Mouse (Mus musculus) heart, postnatal 10 days (tissue): ENCODE measurements at regions not wholly inside any gene's neighbourhood (a gene's known extent, or its start where the extent isn't known, plus 50 kb on each side); places are given as distances from the start of the nearest gene placed in this dataset.

Experiments
- DNase-seq, 2 experiments: peaks; one replicate each; pipeline ENCODE4 v3.0.0; 2021
- intact Hi-C: fragments of 180-260 bp; cut with DNase I; formaldehyde crosslinking; loops from one replicate; pipeline ENCODE4 v1.15.1; 2025

- intact Hi-C loops, result loop anchor here (10.0 kb wide), 2 partner anchors 579 to 649 kb away; partner anchors contain the start of gene Tbl1xr1
- peak; percentile 29 to 30 for DNase-seq
These were observed 580.8 kb upstream of the Tbl1xr1 start for GRCm38 (mm10) chr3:21495651-21496050.

GRCm38 (mm10) chr3:21496166-21496565, 580.3 kb upstream of the Tbl1xr1 start:
- no peak for DNase-seq
- intact Hi-C loops, result loop anchor here (10.0 kb wide), 2 partner anchors 579 to 649 kb away; partner anchors contain the start of gene Tbl1xr1

- intact Hi-C loops, result loop anchor here (10.0 kb wide), 2 partner anchors 578 to 648 kb away; partner anchors contain the start of gene Tbl1xr1
- peak; percentile 71 to 79 for DNase-seq
These were observed 579.4 kb upstream of the Tbl1xr1 start for GRCm38 (mm10) chr3:21497011-21497410.

GRCm38 (mm10) chr3:21507655-21508054, 568.8 kb upstream of the Tbl1xr1 start:
- no peak for DNase-seq
- intact Hi-C loops, result no loop called here

GRCm38 (mm10) chr3:21512081-21512480, 564.4 kb upstream of the Tbl1xr1 start:
- no peak for DNase-seq
- intact Hi-C loops, result no loop called here

GRCm38 (mm10) chr3:21524426-21524937, 552.0 kb upstream of the Tbl1xr1 start:
- intact Hi-C loops, result loop anchor here (10.0 kb wide), 1 partner anchor 550 kb away; the partner anchor contains the start of gene Tbl1xr1
- DNase-seq, result peak; percentile 42 to 53

- intact Hi-C loops, result loop anchor here (5.0 kb wide), 2 partner anchors 91 to 111 kb away; no protein-coding TSS in a partner anchor
- DNase-seq, result peak; percentile 52 to 60
These were observed 545.6 kb upstream of the Tbl1xr1 start for GRCm38 (mm10) chr3:21530862-21531261.

- no peak for DNase-seq
- intact Hi-C loops, result no loop called here
These were observed 537.3 kb upstream of the Tbl1xr1 start for GRCm38 (mm10) chr3:21539138-21539537.

- no peak for DNase-seq
- intact Hi-C loops, result no loop called here
These were observed 532.0 kb upstream of the Tbl1xr1 start for GRCm38 (mm10) chr3:21544456-21544855.

GRCm38 (mm10) chr3:21545156-21545893, 531.1 kb upstream of the Tbl1xr1 start:
- DNase-seq, result no peak
- intact Hi-C loops, result no loop called here

- DNase-seq, result no peak
- intact Hi-C loops, result no loop called here
These were observed 530.0 kb upstream of the Tbl1xr1 start for GRCm38 (mm10) chr3:21546411-21546810.

GRCm38 (mm10) chr3:21549671-21550070, 526.8 kb upstream of the Tbl1xr1 start:
- intact Hi-C loops, result no loop called here
- peak in 1 of 2 experiments; percentile 23 for DNase-seq

GRCm38 (mm10) chr3:21553159-21553758, 523.2 kb upstream of the Tbl1xr1 start:
- intact Hi-C loops, result no loop called here
- no peak for DNase-seq

GRCm38 (mm10) chr3:21553859-21554258, 522.6 kb upstream of the Tbl1xr1 start:
- no peak for DNase-seq
- intact Hi-C loops, result no loop called here

GRCm38 (mm10) chr3:21557963-21558441, 518.5 kb upstream of the Tbl1xr1 start:
- intact Hi-C loops, result no loop called here
- DNase-seq, result peak; percentile 26 to 35

- no peak for DNase-seq
- intact Hi-C loops, result loop anchor here (5.0 kb wide), 1 partner anchor 374 kb away; no protein-coding TSS in a partner anchor
These were observed 513.6 kb upstream of the Tbl1xr1 start for GRCm38 (mm10) chr3:21562771-21563312.

GRCm38 (mm10) chr3:21563454-21563853, 513.0 kb upstream of the Tbl1xr1 start:
- peak in 1 of 2 experiments; percentile 18 for DNase-seq
- intact Hi-C loops, result loop anchor here (5.0 kb wide), 1 partner anchor 374 kb away; no protein-coding TSS in a partner anchor

- peak; percentile 83 to 85 for DNase-seq
- intact Hi-C loops, result loop anchor here (5.0 kb wide), 1 partner anchor 373 kb away; no protein-coding TSS in a partner anchor
These were observed 512.2 kb upstream of the Tbl1xr1 start for GRCm38 (mm10) chr3:21564211-21564781.

- DNase-seq, result peak; percentile 25 to 27
- intact Hi-C loops, result loop anchor here (5.0 kb wide), 3 partner anchors 62 to 577 kb away; no protein-coding TSS in a partner anchor
These were observed 511.5 kb upstream of the Tbl1xr1 start for GRCm38 (mm10) chr3:21564847-21565485.

GRCm38 (mm10) chr3:21569721-21570120, 506.7 kb upstream of the Tbl1xr1 start:
- intact Hi-C loops, result loop anchor here (5.0 kb wide), 2 partner anchors 58 to 573 kb away; no protein-coding TSS in a partner anchor
- DNase-seq, result peak in 1 of 2 experiments; percentile 30
